Mouse (Mus musculus) limb, embryonic 13.5 days (tissue): Measurements from ENCODE around the gene Cenpm. TPM values are rescaled to one million over a fixed set of nuclear protein-coding genes. Genes with fewer than 3 reads are reported as not detected.
"Not testable (repeated sequence)": the region's sequence is repeated elsewhere in the genome, so short reads cannot be mapped to it uniquely, and the experiment has no call there.

ENCODE experiments used
- ATAC-seq: fragments of 200-750 bp; cut with Nextera tagmentation; 2 replicates; pipeline ENCODE4 v1.8.0; 2017; ENCODE audit warnings: low read depth, moderate number of reproducible peaks, moderate TSS enrichment; ENCODE audit not compliant: low FRiP score
- H3K27ac ChIP-seq: fragments of 300-500 bp; sonication (generic); 2 replicates; pipeline ENCODE4 v1.5.1; 2015; ENCODE audit warnings: inconsistent platforms, mild to moderate bottlenecking, moderate library complexity
- H3K27me3 ChIP-seq: fragments of 300-500 bp; sonication (generic); 2 replicates; pipeline ENCODE4 v1.6.1; 2015; ENCODE audit warnings: mild to moderate bottlenecking, inconsistent platforms
- H3K36me3 ChIP-seq: fragments of 300-500 bp; sonication (generic); 2 replicates; pipeline ENCODE4 v1.6.1; 2015; ENCODE audit warnings: inconsistent platforms, mild to moderate bottlenecking, moderate library complexity
- H3K4me1 ChIP-seq: fragments of 300-500 bp; sonication (generic); 2 replicates; pipeline ENCODE4 v1.6.1; 2015; ENCODE audit warnings: inconsistent platforms
- H3K4me2 ChIP-seq: fragments of 300-500 bp; sonication (generic); replicated peaks from 2 replicates; pipeline ENCODE4 v1.6.1; 2015; ENCODE audit warnings: inconsistent platforms, mild to moderate bottlenecking, moderate library complexity
- H3K4me3 ChIP-seq: fragments of 300-500 bp; sonication (generic); 2 replicates; pipeline ENCODE4 v1.5.1; 2015; ENCODE audit warnings: moderate library complexity, mild to moderate bottlenecking, inconsistent platforms
- H3K9ac ChIP-seq: fragments of 300-500 bp; sonication (generic); 2 replicates; pipeline ENCODE4 v1.6.1; 2015; ENCODE audit warnings: mild to moderate bottlenecking, inconsistent platforms
- H3K9me3 ChIP-seq: fragments of 300-500 bp; sonication (generic); 2 replicates; pipeline ENCODE4 v1.6.1; 2016; ENCODE audit warnings: inconsistent platforms
- WGBS: fragments of 180-500 bp; shearing (Covaris S2); methylation state at CpG from one replicate; pipeline ENCODE4 v1.1.7; 2015; 5-methylcytosine and 5-hydroxymethylcytosine counted together
- polyA plus RNA-seq: library from polyadenylated mRNA; unstranded; fragments of >200 nt; fragmentation: Nextera tagmentation; extraction: Ambion mirVana; gene quantifications from 2 replicates; pipeline ENCODE4 v1.2.1, GENCODE M21; 2015

The Cenpm gene
- polyA plus RNA-seq, 1 experiment from 2014 or later = 62.6 TPM

GRCm38 (mm10) chr15:82268783-82269182, 24.2 kb upstream of the Cenpm start:
- no peak for ATAC-seq
- H3K9ac ChIP-seq = no peak overlapping the region
- no peak overlapping the region for H3K27ac ChIP-seq
- peaks cover 24% of the 10 kb centered on the region for H3K27me3 ChIP-seq
- no peak overlapping the region for H3K4me3 ChIP-seq
- WGBS = 88% methylated on average over 9 of the region's 9 CpGs
- H3K4me2 ChIP-seq = no peak overlapping the region
- H3K9me3 ChIP-seq = no peaks in the 10 kb centered on the region
- no peaks in the 10 kb centered on the region for H3K36me3 ChIP-seq
- no peaks in the 10 kb centered on the region for H3K4me1 ChIP-seq

GRCm38 (mm10) chr15:82268185-82268584, 23.6 kb upstream of the Cenpm start:
- no peaks in the 10 kb centered on the region for H3K4me1 ChIP-seq
- peaks cover 18% of the 10 kb centered on the region for H3K27me3 ChIP-seq
- WGBS = 21% methylated on average over 3 of the region's 3 CpGs
- H3K4me2 ChIP-seq = no peak overlapping the region
- no peak overlapping the region for H3K9ac ChIP-seq
- no peaks in the 10 kb centered on the region for H3K36me3 ChIP-seq
- H3K9me3 ChIP-seq = no peaks in the 10 kb centered on the region
- H3K27ac ChIP-seq = no peak overlapping the region
- ATAC-seq = no peak
- no peak overlapping the region for H3K4me3 ChIP-seq

- H3K4me2 ChIP-seq = no peak overlapping the region
- H3K4me3 ChIP-seq = no peak overlapping the region
- no peak overlapping the region for H3K9ac ChIP-seq
- no peaks in the 10 kb centered on the region for H3K36me3 ChIP-seq
- H3K27ac ChIP-seq = no peak overlapping the region
- H3K9me3 ChIP-seq = no peaks in the 10 kb centered on the region
- H3K27me3 ChIP-seq = peaks cover 2% of the 10 kb centered on the region
- no peak for ATAC-seq
- 15% methylated on average over 6 of the region's 6 CpGs for WGBS
- no peaks in the 10 kb centered on the region for H3K4me1 ChIP-seq
These were observed 21.8 kb upstream of the Cenpm start for GRCm38 (mm10) chr15:82266356-82266755.

- Histone ChIP-seq H3K4me1 (peaks cover 6% of the 10 kb centered on the region; the same call in 1 of the 2 replicates), H3K27me3 (no peaks in the 10 kb centered on the region), H3K36me3 (no peaks in the 10 kb centered on the region), H3K27ac (no peak overlapping the region), H3K9me3 (no peaks in the 10 kb centered on the region), H3K4me2 (no peak overlapping the region), H3K4me3 (no peak overlapping the region), H3K9ac (no peak overlapping the region)
- no peak for ATAC-seq
- WGBS = 10% methylated on average over 16 of the region's 16 CpGs
These were observed 15.0 kb upstream of the Cenpm start for GRCm38 (mm10) chr15:82259510-82259909.

GRCm38 (mm10) chr15:82255944-82256383, 11.4 kb upstream of the Cenpm start:
- 18% methylated on average over 10 of the region's 10 CpGs for WGBS
- H3K9me3 ChIP-seq = no peaks in the 10 kb centered on the region
- H3K36me3 ChIP-seq = no peaks in the 10 kb centered on the region
- ATAC-seq = peak; percentile 19; the same call in 1 of the 2 replicates
- H3K4me2 ChIP-seq = no peak overlapping the region
- no peak overlapping the region for H3K27ac ChIP-seq
- H3K4me3 ChIP-seq = no peak overlapping the region
- H3K4me1 ChIP-seq = peaks cover 6% of the 10 kb centered on the region; the same call in 1 of the 2 replicates
- no peak overlapping the region for H3K9ac ChIP-seq
- no peaks in the 10 kb centered on the region for H3K27me3 ChIP-seq

- H3K36me3 ChIP-seq = no peaks in the 10 kb centered on the region
- WGBS = 56% methylated on average over 4 of the region's 4 CpGs
- no peaks in the 10 kb centered on the region for H3K27me3 ChIP-seq
- ATAC-seq = no peak
- peaks cover 6% of the 10 kb centered on the region; the same call in 1 of the 2 replicates for H3K4me1 ChIP-seq
- H3K4me3 ChIP-seq = no peak overlapping the region
- H3K4me2 ChIP-seq = no peak overlapping the region
- H3K9ac ChIP-seq = no peak overlapping the region
- no peaks in the 10 kb centered on the region for H3K9me3 ChIP-seq
- no peak overlapping the region for H3K27ac ChIP-seq
These were observed 10.7 kb upstream of the Cenpm start for GRCm38 (mm10) chr15:82255248-82255647.

- 92% methylated on average over 6 of the region's 6 CpGs for WGBS
- Histone ChIP-seq H3K4me2 (no peak within 1 kb of the TSS), H3K4me1 (peaks cover 6% of the 10 kb centered on the region; the same call in 1 of the 2 replicates), H3K9me3 (no peaks in the 10 kb centered on the region), H3K36me3 (no peaks in the 10 kb centered on the region), H3K27ac (no peak within 1 kb of the TSS), H3K9ac (no peak within 1 kb of the TSS), H3K4me3 (no peak within 1 kb of the TSS), H3K27me3 (no peaks in the 10 kb centered on the region)
- no peak for ATAC-seq
These were observed 7.5 kb upstream of the Cenpm start, which contains the start of gene 1500009C09Rik for GRCm38 (mm10) chr15:82252097-82252496. TSS of gene 1500009C09Rik (plus strand) at chr15:82252397.

GRCm38 (mm10) chr15:82251579-82251978, 7.0 kb upstream of the Cenpm start:
- Histone ChIP-seq H3K36me3 (no peaks in the 10 kb centered on the region), H3K9me3 (no peaks in the 10 kb centered on the region), H3K4me1 (peaks cover 6% of the 10 kb centered on the region; the same call in 1 of the 2 replicates), H3K4me2 (no peak overlapping the region), H3K9ac (no peak overlapping the region), H3K4me3 (no peak overlapping the region), H3K27me3 (no peaks in the 10 kb centered on the region), H3K27ac (no peak overlapping the region)
- no peak for ATAC-seq
- 95% methylated on average over 3 of the region's 3 CpGs for WGBS

- 74% methylated on average over 3 of the region's 3 CpGs for WGBS
These were observed 2.7 kb upstream of the Cenpm start for GRCm38 (mm10) chr15:82247131-82247776.

GRCm38 (mm10) chr15:82244805-82245161, 235 bp upstream of the Cenpm start:
- WGBS = 20% methylated on average over 9 of the region's 9 CpGs
- Histone ChIP-seq H3K4me3 (peak overlapping the region; percentile 72), H3K4me2 (peak overlapping the region; percentile 91), H3K27ac (peak overlapping the region; percentile 79), H3K9ac (peak overlapping the region; percentile 73)
- ATAC-seq = peak; percentile 28; the same call in 1 of the 2 replicates
- not testable (repeated sequence) for H3K27me3 ChIP-seq, H3K9me3 ChIP-seq, H3K36me3 ChIP-seq, H3K4me1 ChIP-seq

More at GRCm38 (mm10) chr15:82247131-82247776, 2.7 kb upstream of the Cenpm start:
- H3K4me3 ChIP-seq = no peak overlapping the region
- H3K36me3 ChIP-seq = no peaks in the 10 kb centered on the region
- H3K9me3 ChIP-seq = no peaks in the 10 kb centered on the region
- ATAC-seq = no peak
- no peaks in the 10 kb centered on the region for H3K27me3 ChIP-seq
- peaks cover 8% of the 10 kb centered on the region for H3K4me1 ChIP-seq
- no peak overlapping the region for H3K9ac ChIP-seq
- H3K27ac ChIP-seq = no peak overlapping the region
- no peak overlapping the region for H3K4me2 ChIP-seq

- Histone ChIP-seq H3K27ac (no peak overlapping the region), H3K4me3 (peak overlapping the region; percentile 72), H3K9me3 (no peaks in the 10 kb centered on the region), H3K36me3 (peaks cover 7% of the 10 kb centered on the region), H3K4me2 (peak overlapping the region; percentile 91), H3K4me1 (peaks cover 8% of the 10 kb centered on the region), H3K27me3 (no peaks in the 10 kb centered on the region), H3K9ac (peak overlapping the region; percentile 73)
- WGBS = 3% methylated on average over 12 of the region's 12 CpGs
- 0 out of 2 replicates have a peak, but pooled peaks have one; percentile 2 for ATAC-seq
These were observed 820 bp downstream of the Cenpm start for GRCm38 (mm10) chr15:82243742-82244114.

- no peaks in the 10 kb centered on the region for H3K27me3 ChIP-seq
- no peaks in the 10 kb centered on the region for H3K9me3 ChIP-seq
- H3K27ac ChIP-seq = no peak overlapping the region
- H3K36me3 ChIP-seq = peaks cover 11% of the 10 kb centered on the region
- peak overlapping the region; percentile 91 for H3K4me2 ChIP-seq
- peaks cover 8% of the 10 kb centered on the region for H3K4me1 ChIP-seq
- peak overlapping the region; percentile 72 for H3K4me3 ChIP-seq
- peak overlapping the region; percentile 73 for H3K9ac ChIP-seq
- WGBS = 75% methylated on average over 3 of the region's 3 CpGs
- no peak for ATAC-seq
These were observed 1.2 kb downstream of the Cenpm start for GRCm38 (mm10) chr15:82243311-82243710.

- Histone ChIP-seq H3K27me3 (no peaks in the 10 kb centered on the region), H3K27ac (no peak overlapping the region), H3K4me1 (no peaks in the 10 kb centered on the region), H3K36me3 (peaks cover 30% of the 10 kb centered on the region), H3K4me2 (no peak overlapping the region), H3K9me3 (no peaks in the 10 kb centered on the region), H3K4me3 (no peak overlapping the region), H3K9ac (no peak overlapping the region)
- ATAC-seq = peak; percentile 58
- WGBS = 23% methylated on average over 5 of the region's 5 CpGs
These were observed 8.0 kb downstream of the Cenpm start for GRCm38 (mm10) chr15:82236565-82236964.
